Mouse (Mus musculus): Measurements from ENCODE around the gene Tbc1d22b.

DNA sequence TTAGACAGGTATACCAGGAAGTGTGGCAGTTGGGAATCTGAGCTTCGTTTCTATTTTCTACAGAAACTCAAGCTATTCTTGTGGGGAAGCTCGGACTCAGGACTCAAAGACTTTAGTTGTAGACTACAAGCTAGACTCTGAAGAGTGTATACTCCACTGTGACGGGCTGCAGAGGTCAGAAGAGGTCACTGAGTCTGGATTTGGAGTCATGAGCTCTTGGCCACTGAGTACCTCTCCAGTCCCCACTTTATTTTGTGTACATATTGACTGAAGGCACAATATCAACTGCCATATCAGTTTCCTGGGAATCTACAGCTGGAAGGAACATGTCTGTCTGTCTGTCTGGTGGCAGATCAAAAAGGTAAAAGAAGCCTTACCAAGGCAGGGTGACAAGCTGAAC is 69.6 kb downstream of the Tbc1d22b start:
- TF ChIP-seq CTCF (IDR thresholded peaks at IDR 0.05; ENCODE audit: extremely low read depth, insufficient read length, insufficient replicate concordance, low read depth, low read length) (no peak), POLR2A (IDR thresholded peaks at IDR 0.05; ENCODE audit: low read depth, low read length) (no peak)

Measured in small intestine, adult 2 months (tissue).